Mouse (Mus musculus) MEL (cell line): ENCODE data around the gene Slc39a11.

ENCODE experiments used
- CTCF ChIP-seq, 3 experiments: IDR thresholded peaks in 2 of 3; conservative IDR thresholded peaks in 1 of 3; 2 replicates each; pipeline ENCODE4 v1.5.1; 2011 to 2012; ENCODE audit warnings: low read length in 3 of 3, low read depth in 2 of 3, mild to moderate bottlenecking in 2 of 3, improper control_type of control experiment in 1 of 3, inconsistent platforms in 1 of 3, mixed read lengths in 1 of 3, moderate library complexity in 1 of 3; ENCODE audit not compliant: control insufficient read depth in 1 of 3, insufficient read depth in 1 of 3, poor library complexity in 1 of 3, severe bottlenecking in 1 of 3
- E2F4 ChIP-seq: IDR thresholded peaks from 2 replicates; pipeline ENCODE4 v1.6.1; 2011; ENCODE audit warnings: low read depth, low read length, improper control_type of control experiment, borderline replicate concordance
- EP300 ChIP-seq, 2 experiments: IDR thresholded peaks; 2 replicates each; pipeline ENCODE4 v1.6.1; 2011; ENCODE audit warnings: improper control_type of control experiment in 2 of 2, low read length in 2 of 2, low read depth in 1 of 2, mild to moderate bottlenecking in 1 of 2
- KAT2A ChIP-seq: conservative IDR thresholded peaks from 2 replicates; pipeline ENCODE4 v1.6.1; 2012; ENCODE audit warnings: low read depth, low read length, improper control_type of control experiment, inconsistent platforms
- MAFK ChIP-seq: IDR thresholded peaks from 2 replicates; pipeline ENCODE4 v1.6.1; 2011; ENCODE audit warnings: low read depth, mild to moderate bottlenecking, low read length, improper control_type of control experiment, borderline replicate concordance
- NELFE ChIP-seq: IDR thresholded peaks from 2 replicates; pipeline ENCODE4 v1.6.1; 2011; ENCODE audit warnings: low read depth, low read length, improper control_type of control experiment
- POLR2A ChIP-seq, 2 experiments: IDR thresholded peaks; 2 replicates each; pipeline ENCODE4 v1.6.1; 2011 to 2012; ENCODE audit warnings: low read length in 2 of 2, mild to moderate bottlenecking in 2 of 2, control low read depth in 1 of 2, improper control_type of control experiment in 1 of 2, low read depth in 1 of 2, moderate library complexity in 1 of 2; ENCODE audit not compliant: control insufficient read depth in 1 of 2, insufficient read depth in 1 of 2, poor library complexity in 1 of 2
- POLR2AphosphoS2 ChIP-seq: IDR thresholded peaks from 2 replicates; pipeline ENCODE4 v1.6.1; 2011; ENCODE audit warnings: low read length, improper control_type of control experiment
- POLR2AphosphoS5 ChIP-seq: IDR thresholded peaks from 2 replicates; pipeline ENCODE4 v1.6.1; 2012; ENCODE audit warnings: low read depth, borderline replicate concordance, mild to moderate bottlenecking, inconsistent platforms, low read length, moderate library complexity, mixed read lengths
- TCF12 ChIP-seq: IDR thresholded peaks from 2 replicates; pipeline ENCODE4 v1.6.1; 2014; ENCODE audit warnings: low read depth, mild to moderate bottlenecking, inconsistent platforms, low read length, improper control_type of control experiment, moderate library complexity
- ZKSCAN1 ChIP-seq: IDR thresholded peaks from 2 replicates; pipeline ENCODE4 v1.6.1; 2012; ENCODE audit warnings: low read depth, mild to moderate bottlenecking, inconsistent platforms, low read length, improper control_type of control experiment, moderate library complexity

DNA sequence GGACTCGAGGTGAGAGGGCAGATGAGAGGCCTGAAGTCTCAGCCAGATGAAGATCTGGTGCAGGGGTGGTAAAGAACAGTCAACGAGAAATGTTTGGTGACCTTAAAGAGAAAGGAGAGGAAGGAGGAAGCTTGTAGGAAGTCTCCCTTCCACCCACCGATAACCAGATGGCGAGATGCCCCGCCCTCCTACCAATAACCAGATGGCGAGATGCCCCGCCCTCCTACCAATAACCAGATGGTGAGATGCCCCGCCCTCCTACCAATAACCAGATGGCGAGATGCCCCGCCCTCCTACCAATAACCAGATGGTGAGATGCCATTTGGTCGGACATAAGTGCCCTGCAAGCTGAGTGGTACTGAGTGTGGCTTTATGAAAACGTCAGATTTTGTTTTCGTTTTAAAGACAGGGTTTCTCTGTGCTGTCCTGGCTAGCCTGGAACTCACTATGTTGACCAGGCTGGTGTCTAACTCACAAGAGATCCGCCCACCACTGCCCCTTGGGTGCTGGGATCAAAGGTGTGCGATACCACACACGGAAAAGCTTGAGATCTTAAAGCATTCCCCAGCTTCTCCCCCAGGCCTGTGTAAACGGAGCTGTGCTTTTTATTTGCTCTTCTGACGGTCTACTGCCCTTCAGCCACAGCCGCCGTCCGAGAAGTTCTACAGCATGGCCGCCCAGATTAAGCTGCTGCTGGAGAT lies 1.5 kb upstream of the Slc39a11 start:
- TF ChIP-seq E2F4 = no peak
- no peak for TF ChIP-seq MAFK
- TF ChIP-seq CTCF (IDR thresholded peaks at IDR 0.05 in 2 of 3, conservative IDR thresholded peaks at IDR 0.05 in 1 of 3; ENCODE audit: control insufficient read depth in 1 of 3, insufficient read depth in 1 of 3, low read depth in 2 of 3, low read length in 3 of 3, poor library complexity in 1 of 3, severe bottlenecking in 1 of 3) = no peak
- no peak for TF ChIP-seq POLR2A (IDR thresholded peaks at IDR 0.05; ENCODE audit: control insufficient read depth in 1 of 2, insufficient read depth in 1 of 2, low read depth in 1 of 2, low read length in 2 of 2, poor library complexity in 1 of 2)
- no peak for TF ChIP-seq ZKSCAN1
- no peak for TF ChIP-seq EP300 (IDR thresholded peaks at IDR 0.05; ENCODE audit: low read depth in 1 of 2, low read length in 2 of 2)
- no peak for TF ChIP-seq KAT2A
- TF ChIP-seq POLR2AphosphoS5 = no peak
- no peak for TF ChIP-seq POLR2AphosphoS2
- no peak for TF ChIP-seq TCF12
- TF ChIP-seq NELFE = no peak
